Mouse (Mus musculus) limb, embryonic 10.5 days (tissue): ENCODE data around the gene Stc2. TPM values are rescaled to one million over a fixed set of nuclear protein-coding genes. Genes with fewer than 3 reads are reported as not detected.

Source experiments
- DNase-seq: peaks from one replicate; pipeline ENCODE4 v3.0.0-alpha.2; 2017; ENCODE audit warnings: low spot score
- H3K27ac ChIP-seq: fragments of 300-500 bp; sonication (generic); 2 replicates; pipeline ENCODE4 v1.5.1; 2016; ENCODE audit warnings: mild to moderate bottlenecking
- H3K27me3 ChIP-seq: fragments of 300-500 bp; sonication (generic); 2 replicates; pipeline ENCODE4 v1.6.1; 2016; ENCODE audit warnings: low read depth, mild to moderate bottlenecking; ENCODE audit not compliant: poor library complexity, severe bottlenecking
- H3K36me3 ChIP-seq: fragments of 300-500 bp; sonication (generic); 2 replicates; pipeline ENCODE4 v1.6.1; 2016; ENCODE audit warnings: mild to moderate bottlenecking, moderate library complexity
- H3K4me1 ChIP-seq: fragments of 300-500 bp; sonication (generic); 2 replicates; pipeline ENCODE4 v1.6.1; 2016
- H3K4me3 ChIP-seq: fragments of 300-500 bp; sonication (generic); 2 replicates; pipeline ENCODE4 v1.5.1; 2016; ENCODE audit warnings: mild to moderate bottlenecking, moderate library complexity
- H3K9me3 ChIP-seq: fragments of 300-500 bp; sonication (generic); replicated peaks from 2 replicates; pipeline ENCODE4 v1.6.1; 2016; ENCODE audit warnings: mild to moderate bottlenecking
- WGBS: fragments of 180-500 bp; shearing (Covaris S2); methylation state at CpG from one replicate; pipeline ENCODE4 v1.1.7; 2016; 5-methylcytosine and 5-hydroxymethylcytosine counted together
- polyA plus RNA-seq: library from polyadenylated mRNA; unstranded; fragments of >200 nt; fragmentation: Nextera tagmentation; extraction: Ambion mirVana; gene quantifications from 2 replicates; pipeline ENCODE4 v1.2.1, GENCODE M21; 2016

The Stc2 gene
- polyA plus RNA-seq, 1 experiment from 2014 or later = 0.98 TPM

- Histone ChIP-seq H3K9me3 (no peaks in the 10 kb centered on the region), H3K4me1 (no peaks in the 10 kb centered on the region), H3K27ac (no peak overlapping the region), H3K36me3 (no peaks in the 10 kb centered on the region), H3K27me3 (peaks cover 10% of the 10 kb centered on the region), H3K4me3 (no peak overlapping the region)
- peak; percentile 22 for DNase-seq
- WGBS = 86% methylated on average over 3 of the region's 3 CpGs
These were observed 7.5 kb downstream of the Stc2 start for GRCm38 (mm10) chr11:31362330-31362729.

GRCm38 (mm10) chr11:31361047-31361446 lies 8.8 kb downstream of the Stc2 start:
- Histone ChIP-seq H3K4me1 (no peaks in the 10 kb centered on the region), H3K36me3 (no peaks in the 10 kb centered on the region), H3K27ac (no peak overlapping the region), H3K27me3 (no peaks in the 10 kb centered on the region), H3K9me3 (no peaks in the 10 kb centered on the region), H3K4me3 (no peak overlapping the region)
- DNase-seq = peak; percentile 26
- 95% methylated on average over 4 of the region's 4 CpGs for WGBS

- 84% methylated on average over 6 of the region's 6 CpGs for WGBS
- no peaks in the 10 kb centered on the region for H3K4me1 ChIP-seq
- no peak for DNase-seq
- H3K4me3 ChIP-seq = no peak overlapping the region
- no peaks in the 10 kb centered on the region for H3K36me3 ChIP-seq
- H3K9me3 ChIP-seq = no peaks in the 10 kb centered on the region
- H3K27ac ChIP-seq = no peak overlapping the region
- H3K27me3 ChIP-seq = no peaks in the 10 kb centered on the region
These were observed 10.5 kb downstream of the Stc2 start for GRCm38 (mm10) chr11:31359283-31359902.

GRCm38 (mm10) chr11:31358453-31358852 lies 11.4 kb downstream of the Stc2 start:
- Histone ChIP-seq H3K36me3 (no peaks in the 10 kb centered on the region), H3K9me3 (no peaks in the 10 kb centered on the region), H3K27me3 (no peaks in the 10 kb centered on the region), H3K27ac (no peak overlapping the region), H3K4me3 (no peak overlapping the region), H3K4me1 (no peaks in the 10 kb centered on the region)
- whole genome bisulfite sequencing = 87% methylated on average over 5 of the region's 5 CpGs
- DNase-seq = no peak

GRCm38 (mm10) chr11:31356866-31357265 lies 13.0 kb downstream of the Stc2 start:
- Histone ChIP-seq H3K36me3 (no peaks in the 10 kb centered on the region), H3K27ac (no peak overlapping the region), H3K4me3 (no peak overlapping the region), H3K4me1 (no peaks in the 10 kb centered on the region), H3K27me3 (no peaks in the 10 kb centered on the region), H3K9me3 (no peaks in the 10 kb centered on the region)
- no peak for DNase-seq

- H3K27me3 ChIP-seq = no peaks in the 10 kb centered on the region
- DNase-seq = no peak
- no peak overlapping the region for H3K4me3 ChIP-seq
- H3K9me3 ChIP-seq = no peaks in the 10 kb centered on the region
- no peak overlapping the region for H3K27ac ChIP-seq
- 100% methylated on average over 1 of the region's 1 CpGs for WGBS
- no peaks in the 10 kb centered on the region for H3K36me3 ChIP-seq
- H3K4me1 ChIP-seq = no peaks in the 10 kb centered on the region
These were observed 14.1 kb downstream of the Stc2 start for GRCm38 (mm10) chr11:31355737-31356136.

- Histone ChIP-seq H3K27me3 (no peaks in the 10 kb centered on the region), H3K27ac (no peak overlapping the region), H3K4me3 (no peak overlapping the region), H3K4me1 (no peaks in the 10 kb centered on the region), H3K36me3 (no peaks in the 10 kb centered on the region), H3K9me3 (no peaks in the 10 kb centered on the region)
- DNase-seq = no peak
- 70% methylated on average over 1 of the region's 1 CpGs for WGBS
These were observed 15.4 kb downstream of the Stc2 start for GRCm38 (mm10) chr11:31354514-31354913.

Other genes with a start within 250 kb of the Stc2 start
- gene Gm17332, start 187.6 kb downstream of the Stc2 start, polyA plus RNA-seq = not detected in 2 replicates